Comparison of ENCODE assay signal across 28 mouse cellular contexts in the genomic region with DNA sequence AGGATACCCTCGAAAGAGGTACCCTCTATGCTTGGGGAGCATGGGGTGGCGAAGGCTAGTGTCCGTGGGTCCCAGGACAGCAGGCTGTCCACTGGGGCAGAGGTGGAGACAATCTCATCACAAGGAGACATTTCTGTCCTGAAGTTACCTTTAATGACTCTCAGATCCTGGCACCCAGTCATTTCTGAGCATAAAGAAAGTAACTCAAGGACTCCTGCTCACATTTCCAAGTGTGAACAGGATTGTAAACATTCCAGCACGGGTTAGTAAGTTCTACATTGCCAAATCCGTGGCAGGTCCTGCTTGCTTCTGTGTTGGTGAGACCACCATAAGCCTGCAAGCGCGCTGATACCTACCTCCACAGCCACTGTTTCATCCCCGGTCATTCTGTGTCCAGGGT. TPM values are rescaled to one million over a fixed set of nuclear protein-coding genes. Genes with fewer than 3 reads are reported as not detected.
DNase-seq lines count a peak whose midpoint lies in the region; ATAC-seq and TF ChIP-seq lines count a peak whose summit lies in the region.
"Had no signal": no experiment of that assay in that cellular context is flagged by ENCODE, and none has a peak within 500 bp of the region (broad histone marks: within the 10 kb centered on the region; RNA-seq: fewer than 3 reads in every experiment).

No protein-coding gene starts in this region.

- H3K4me1 ChIP-seq in lung, adult 2 months (ENCODE audit: control insufficient read depth, insufficient read depth, low read length) = no peaks in the 10 kb centered on the region
- peaks cover 4% of the 10 kb centered on the region; the same call in 1 of the 2 replicates for H3K4me1 ChIP-seq in lung, postnatal 0 days (ENCODE audit: insufficient read depth, low read depth, low read length)
- H3K4me1 ChIP-seq: embryonic facial prominence, embryonic 15.5 days; forebrain, embryonic 10.5 days; forebrain, embryonic 12.5 days had no signal

- H3K36me3 ChIP-seq in lung, postnatal 0 days (ENCODE audit: insufficient read depth, low read length) = no peaks in the 10 kb centered on the region
- H3K36me3 ChIP-seq: embryonic facial prominence, embryonic 13.5 days; embryonic facial prominence, embryonic 15.5 days; forebrain, embryonic 10.5 days; forebrain, embryonic 12.5 days; G1E had no signal

- TF ChIP-seq POLR2A in lung, adult 2 months (IDR thresholded peaks at IDR 0.05; ENCODE audit: borderline replicate concordance, extremely low read depth, low read depth, low read length) = no peak

- H3K4me2 ChIP-seq in lung, postnatal 0 days (replicated peaks; ENCODE audit: low read depth, low read length) = no peak overlapping the region
- H3K4me2 ChIP-seq: embryonic facial prominence, embryonic 13.5 days; embryonic facial prominence, embryonic 15.5 days; forebrain, embryonic 12.5 days had no signal

- DNase-seq in cerebellum, adult 9-10 months = peak; percentile 33
- DNase-seq in cerebellum, postnatal 4 days (ENCODE audit: low spot score in 2 of 2) = no peak
- DNase-seq in lung, adult 2 months = peak; percentile 16
- no peak for DNase-seq in lung, postnatal 14 days
- peak; percentile 62 for DNase-seq in lung, postnatal 0 days (ENCODE audit: low spot score)
- DNase-seq in lung, postnatal 36 days = peak; percentile 51
- DNase-seq in spleen, adult 12 weeks (ENCODE audit: low spot score) = no peak
- DNase-seq: adrenal gland, adult 2 months; adrenal gland, postnatal 10 days; adrenal gland, postnatal 25 days; B cell, adult 2 months; cerebellum, adult 11 months; cerebellum, adult 18-20 months; cerebellum, adult 8-10 months; cerebellum, postnatal 10 days; cerebellum, postnatal 25 days; embryo, embryonic 11 days had no signal

- ATAC-seq in lung, postnatal 0 days = peak; percentile 23; the same call in 1 of the 2 replicates
- ATAC-seq: CD4-positive, CD25-positive, alpha-beta regulatory T cell, adult 4 months; forebrain, embryonic 14.5 days; forebrain, embryonic 16.5 days; Patski had no signal

- H3K4me3 ChIP-seq in lung, adult 2 months (replicated peaks; ENCODE audit: extremely low read depth, low read depth, low read length) = no peak overlapping the region
- no peak overlapping the region for H3K4me3 ChIP-seq in lung, postnatal 0 days (ENCODE audit: low read depth, low read length)
- H3K4me3 ChIP-seq: embryonic facial prominence, embryonic 13.5 days; embryonic facial prominence, embryonic 15.5 days; erythroblast, embryonic 14.5 days; forebrain, embryonic 10.5 days; forebrain, embryonic 12.5 days had no signal

- WGBS in lung, adult 2 months = 69% methylated on average over 8 of the region's 8 CpGs
- WGBS in lung, postnatal 0 days = 63% methylated on average over 8 of the region's 8 CpGs

- H3K9ac ChIP-seq in lung, postnatal 0 days (replicated peaks; ENCODE audit: low read depth) = no peak overlapping the region
- H3K9ac ChIP-seq: embryonic facial prominence, embryonic 13.5 days; embryonic facial prominence, embryonic 15.5 days; forebrain, embryonic 12.5 days had no signal

- no peak for TF ChIP-seq CTCF in lung, adult 2 months (IDR thresholded peaks at IDR 0.05; ENCODE audit: insufficient read depth, low read length)
- TF ChIP-seq CTCF in lung, postnatal 0 days (IDR thresholded peaks at IDR 0.05) = no peak

- H3K27me3 ChIP-seq in lung, postnatal 0 days (replicated peaks; ENCODE audit: insufficient read depth, low read length) = no peaks in the 10 kb centered on the region
- H3K27me3 ChIP-seq: CH12.LX; embryonic facial prominence, embryonic 13.5 days; embryonic facial prominence, embryonic 15.5 days; forebrain, embryonic 12.5 days; Patski had no signal

- no peaks in the 10 kb centered on the region for H3K9me3 ChIP-seq in lung, postnatal 0 days (ENCODE audit: low read length)
- H3K9me3 ChIP-seq: embryonic facial prominence, embryonic 13.5 days; embryonic facial prominence, embryonic 15.5 days; forebrain, embryonic 10.5 days; forebrain, embryonic 12.5 days; G1E had no signal

- 0 out of 2 replicates have a peak, but pooled peaks have one; percentile 41 for TF ChIP-seq EP300 in lung, postnatal 0 days (IDR thresholded peaks at IDR 0.05)

- no peak overlapping the region for H3K27ac ChIP-seq in lung, postnatal 0 days (ENCODE audit: low read length)
- H3K27ac ChIP-seq: embryonic facial prominence, embryonic 13.5 days; embryonic facial prominence, embryonic 15.5 days; forebrain, embryonic 10.5 days; forebrain, embryonic 12.5 days had no signal

RNA-seq across cellular contexts. Expression of gene Arl5a, which starts 55.8 kb away (rescaled TPM):
- 8.1 and 13.0 TPM in 2 replicates for polyA plus RNA-seq in lung, adult 2 months (2012; rRNA removed)
- polyA plus RNA-seq in lung, postnatal 0 days (2015; fragmentation: Nextera tagmentation; extraction: Ambion mirVana) = 22.0 and 23.4 TPM in 2 replicates

Comparison
In these comparisons a context has a peak if more than half of its experiments do, and no peak if none do; other contexts are left out.
1. DNase-seq: peak in cerebellum, adult 9-10 months (single experiment), lung, adult 2 months (single experiment), lung, postnatal 0 days (single experiment) and lung, postnatal 36 days (single experiment); none in cerebellum, postnatal 4 days (0 of 2), lung, postnatal 14 days (single experiment) and spleen, adult 12 weeks (single experiment).